Comparison of ENCODE assay signal across 23 mouse cellular contexts in the genomic region with DNA sequence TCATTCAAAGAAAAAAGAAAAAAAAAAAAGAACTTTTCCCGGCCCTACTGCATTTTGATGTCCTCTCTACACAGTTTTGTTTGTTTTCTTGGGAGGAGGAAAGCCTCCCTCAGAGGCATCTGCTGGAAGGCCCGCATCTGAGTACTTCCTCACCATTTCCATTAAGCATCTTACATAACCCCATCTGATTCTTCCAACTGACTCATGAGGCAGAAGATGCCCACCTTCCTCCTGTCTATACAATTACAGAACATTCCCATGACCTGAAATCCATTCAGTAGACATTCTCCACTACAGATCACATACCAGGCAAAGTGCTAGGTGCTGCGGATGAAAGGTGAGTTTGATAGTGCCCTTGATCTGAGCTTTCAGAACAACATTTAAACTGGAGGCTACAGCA. TPM values are rescaled to one million over a fixed set of nuclear protein-coding genes. Genes with fewer than 3 reads are reported as not detected.
DNase-seq lines count a peak whose midpoint lies in the region; ATAC-seq lines count a peak whose summit lies in the region.
"Had no signal": no experiment of that assay in that cellular context is flagged by ENCODE, and none has a peak within 500 bp of the region (broad histone marks: within the 10 kb centered on the region; RNA-seq: fewer than 3 reads in every experiment).

No protein-coding gene starts in this region.

- no peak overlapping the region for H3K4me3 ChIP-seq in forebrain, embryonic 13.5 days
- H3K4me3 ChIP-seq in forebrain, embryonic 11.5 days (ENCODE audit: low read depth, low read length): no peak overlapping the region
- H3K4me3 ChIP-seq in forebrain, embryonic 16.5 days (replicated peaks; ENCODE audit: low read length): peak overlapping the region; percentile 2; the same call in 1 of the 2 replicates
- peak overlapping the region; percentile 68 for H3K4me3 ChIP-seq in midbrain, embryonic 16.5 days (ENCODE audit: low read depth, low read length)
- no peak overlapping the region for H3K4me3 ChIP-seq in intestine, embryonic 15.5 days (replicated peaks)
- H3K4me3 ChIP-seq: heart, embryonic 10.5 days; limb, embryonic 10.5 days; liver, embryonic 12.5 days; stomach, embryonic 15.5 days had no signal

- peak overlapping the region; percentile 80; the same call in 1 of the 2 replicates for H3K4me2 ChIP-seq in forebrain, embryonic 13.5 days
- H3K4me2 ChIP-seq in forebrain, embryonic 11.5 days (ENCODE audit: low read depth, low read length, severe bottlenecking): no peak overlapping the region
- H3K4me2 ChIP-seq in forebrain, embryonic 16.5 days (ENCODE audit: low read length): peak overlapping the region; percentile 69
- H3K4me2 ChIP-seq in midbrain, embryonic 16.5 days (ENCODE audit: low read length): peak overlapping the region; percentile 87
- no peak overlapping the region for H3K4me2 ChIP-seq in intestine, embryonic 15.5 days (replicated peaks)
- H3K4me2 ChIP-seq: liver, embryonic 12.5 days; lung, embryonic 14.5 days; stomach, embryonic 15.5 days had no signal

- ATAC-seq in forebrain, embryonic 13.5 days: no peak
- no peak for ATAC-seq in forebrain, embryonic 11.5 days (replicated peaks; ENCODE audit: low FRiP score)
- ATAC-seq in forebrain, embryonic 16.5 days: no peak
- no peak for ATAC-seq in midbrain, embryonic 16.5 days
- ATAC-seq in intestine, embryonic 15.5 days: no peak
- ATAC-seq: liver, embryonic 12.5 days had no signal

- WGBS in forebrain, embryonic 13.5 days: 89% methylated on average over 3 of the region's 3 CpGs
- whole genome bisulfite sequencing in forebrain, embryonic 11.5 days: 79% methylated on average over 3 of the region's 3 CpGs
- WGBS in forebrain, embryonic 16.5 days: 83% methylated on average over 3 of the region's 3 CpGs
- 82% methylated on average over 3 of the region's 3 CpGs for WGBS in midbrain, embryonic 16.5 days
- 66% methylated on average over 3 of the region's 3 CpGs for WGBS in intestine, embryonic 15.5 days

- no peaks in the 10 kb centered on the region for H3K36me3 ChIP-seq in forebrain, embryonic 13.5 days (ENCODE audit: poor library complexity, severe bottlenecking)
- no peaks in the 10 kb centered on the region for H3K36me3 ChIP-seq in forebrain, embryonic 11.5 days (ENCODE audit: control insufficient read depth, insufficient read depth, low read length)
- H3K36me3 ChIP-seq in forebrain, embryonic 16.5 days (ENCODE audit: control insufficient read depth, insufficient read depth): no peaks in the 10 kb centered on the region
- H3K36me3 ChIP-seq in midbrain, embryonic 16.5 days (ENCODE audit: control insufficient read depth, insufficient read depth, low read length): no peaks in the 10 kb centered on the region
- no peaks in the 10 kb centered on the region for H3K36me3 ChIP-seq in intestine, embryonic 15.5 days
- H3K36me3 ChIP-seq: heart, embryonic 10.5 days; limb, embryonic 10.5 days; liver, embryonic 12.5 days; stomach, embryonic 15.5 days had no signal

- H3K27me3 ChIP-seq in forebrain, embryonic 13.5 days: peaks cover 3% of the 10 kb centered on the region; the same call in 1 of the 2 replicates
- peaks cover 4% of the 10 kb centered on the region; the same call in 1 of the 2 replicates for H3K27me3 ChIP-seq in forebrain, embryonic 11.5 days (ENCODE audit: control insufficient read depth, insufficient read depth, low read length)
- H3K27me3 ChIP-seq in forebrain, embryonic 16.5 days (replicated peaks; ENCODE audit: control insufficient read depth, insufficient read depth, low read length): no peaks in the 10 kb centered on the region
- H3K27me3 ChIP-seq in midbrain, embryonic 16.5 days (ENCODE audit: control insufficient read depth, insufficient read depth, low read depth, low read length): no peaks in the 10 kb centered on the region
- peaks cover 17% of the 10 kb centered on the region for H3K27me3 ChIP-seq in intestine, embryonic 15.5 days (replicated peaks)

- peaks cover 13% of the 10 kb centered on the region; the same call in 1 of the 2 replicates for H3K4me1 ChIP-seq in forebrain, embryonic 13.5 days
- H3K4me1 ChIP-seq in forebrain, embryonic 11.5 days (replicated peaks; ENCODE audit: control insufficient read depth, insufficient read depth, low read length): no peaks in the 10 kb centered on the region
- peaks cover 9% of the 10 kb centered on the region; the same call in 1 of the 2 replicates for H3K4me1 ChIP-seq in forebrain, embryonic 16.5 days (replicated peaks; ENCODE audit: control insufficient read depth, insufficient read depth, low read length)
- peaks cover 23% of the 10 kb centered on the region for H3K4me1 ChIP-seq in midbrain, embryonic 16.5 days (ENCODE audit: control insufficient read depth, insufficient read depth, low read length)
- peaks cover 9% of the 10 kb centered on the region; the same call in 1 of the 2 replicates for H3K4me1 ChIP-seq in intestine, embryonic 15.5 days (replicated peaks)

- intact Hi-C loops in heart, postnatal 25 days (cut with DNase I): no loop called here

- no peak for DNase-seq in forebrain, embryonic 11.5 days (ENCODE audit: low spot score)
- DNase-seq in layer of hippocampus, adult 9-11 months: peak; percentile 29
- no peak for DNase-seq in layer of hippocampus, adult 11-12 months (ENCODE audit: low spot score)
- DNase-seq in heart, postnatal 25 days (ENCODE audit: low spot score): no peak
- DNase-seq: adrenal gland, adult 2 months; cerebellum, postnatal 14 days; gastrocnemius, postnatal 36 days; heart, postnatal 36 days; kidney, adult 18-20 months; kidney, postnatal 14 days; lung, embryonic 14.5 days; lung, postnatal 4 days; thymus, adult 2 months had no signal

- no peak overlapping the region for H3K27ac ChIP-seq in forebrain, embryonic 13.5 days
- H3K27ac ChIP-seq in forebrain, embryonic 11.5 days (ENCODE audit: low read depth, low read length): no peak overlapping the region
- no peak overlapping the region for H3K27ac ChIP-seq in forebrain, embryonic 16.5 days (ENCODE audit: low read length)
- no peak overlapping the region for H3K27ac ChIP-seq in midbrain, embryonic 16.5 days (ENCODE audit: low read length)
- no peak overlapping the region for H3K27ac ChIP-seq in intestine, embryonic 15.5 days
- H3K27ac ChIP-seq: heart, embryonic 10.5 days; limb, embryonic 10.5 days; liver, embryonic 12.5 days; stomach, embryonic 15.5 days had no signal

- no peaks in the 10 kb centered on the region for H3K9me3 ChIP-seq in forebrain, embryonic 13.5 days (replicated peaks)
- H3K9me3 ChIP-seq in forebrain, embryonic 11.5 days (ENCODE audit: control insufficient read depth, low read length): no peaks in the 10 kb centered on the region
- H3K9me3 ChIP-seq in forebrain, embryonic 16.5 days (ENCODE audit: control insufficient read depth, low read length): no peaks in the 10 kb centered on the region
- H3K9me3 ChIP-seq in midbrain, embryonic 16.5 days (replicated peaks; ENCODE audit: control insufficient read depth, low read length, poor library complexity, severe bottlenecking): no peaks in the 10 kb centered on the region
- H3K9me3 ChIP-seq in intestine, embryonic 15.5 days: no peaks in the 10 kb centered on the region
- H3K9me3 ChIP-seq: heart, embryonic 10.5 days; limb, embryonic 10.5 days; liver, embryonic 12.5 days; stomach, embryonic 15.5 days had no signal

- no peak overlapping the region for H3K9ac ChIP-seq in forebrain, embryonic 13.5 days
- no peak overlapping the region for H3K9ac ChIP-seq in forebrain, embryonic 11.5 days (ENCODE audit: low read length)
- no peak overlapping the region for H3K9ac ChIP-seq in forebrain, embryonic 16.5 days (replicated peaks; ENCODE audit: low read depth, low read length)
- 0 out of 2 replicates have a peak overlapping the region, but pooled peaks have one; percentile 20 for H3K9ac ChIP-seq in midbrain, embryonic 16.5 days (ENCODE audit: low read depth, low read length)
- no peak overlapping the region for H3K9ac ChIP-seq in intestine, embryonic 15.5 days
- H3K9ac ChIP-seq: liver, embryonic 12.5 days; lung, embryonic 14.5 days; stomach, embryonic 15.5 days had no signal

RNA-seq across cellular contexts. Expression of a gene that starts 3.4 kb away (rescaled TPM):
- polyA plus RNA-seq in forebrain, embryonic 13.5 days (2015; fragmentation: Nextera tagmentation; extraction: Ambion mirVana): 23.8 and 24.9 TPM in 2 replicates
- polyA plus RNA-seq in forebrain, embryonic 11.5 days (2014; fragmentation: Nextera tagmentation; extraction: Ambion mirVana): 5.5 and 6.8 TPM in 2 replicates
- 48.0 and 54.2 TPM in 2 replicates for polyA plus RNA-seq in forebrain, embryonic 16.5 days (2015; fragmentation: Nextera tagmentation; extraction: Ambion mirVana)
- polyA plus RNA-seq in midbrain, embryonic 16.5 days (2015; fragmentation: Nextera tagmentation; extraction: Ambion mirVana): 45.9 and 51.8 TPM in 2 replicates
- under 1 TPM; 0.21 to 0.31 TPM for total RNA-seq in heart, postnatal 25 days (2021)
- 0.59 and 0.86 TPM in 2 replicates for polyA plus RNA-seq in intestine, embryonic 15.5 days (2015; fragmentation: Nextera tagmentation; extraction: Ambion mirVana)
- total RNA-seq: monocyte, adult 5-6 weeks had no signal
- polyA plus RNA-seq: adrenal gland, adult 2 months; urinary bladder, adult 2 months had no signal

Comparison
In these comparisons a context has a peak if more than half of its experiments do, and no peak if none do; other contexts are left out.
1. H3K4me2 ChIP-seq: peak in forebrain, embryonic 13.5 days (single experiment), forebrain, embryonic 16.5 days (single experiment) and midbrain, embryonic 16.5 days (single experiment); none in forebrain, embryonic 11.5 days (single experiment) and intestine, embryonic 15.5 days (single experiment).
2. H3K4me3 ChIP-seq: peak in forebrain, embryonic 16.5 days (single experiment) and midbrain, embryonic 16.5 days (single experiment); none in forebrain, embryonic 13.5 days (single experiment), forebrain, embryonic 11.5 days (single experiment) and intestine, embryonic 15.5 days (single experiment).